Mouse (Mus musculus): ENCODE data around the gene Sardh.

GRCm38 (mm10) chr2:27206128-27206797, 41.9 kb downstream of the Sardh start:
- TF ChIP-seq HCFC1 (IDR thresholded peaks at IDR 0.05; ENCODE audit: borderline replicate concordance, insufficient read depth, low read length) (no peak), CHD2 (IDR thresholded peaks at IDR 0.05; ENCODE audit: low read depth, low read length) (no peak)
